Mouse (Mus musculus) adrenal gland, postnatal 36 days (tissue): ENCODE data around the gene Gclc. TPM values are rescaled to one million over a fixed set of nuclear protein-coding genes. Genes with fewer than 3 reads are reported as not detected.
A peak's percentile ranks its signal among the peaks of the same experiment; 100 is the strongest.
"Not testable (repeated sequence)": the region's sequence is repeated elsewhere in the genome, so short reads cannot be mapped to it uniquely, and the experiment has no call there.

Source experiments
- DNase-seq, 2 experiments: peaks; one replicate each; pipeline ENCODE4 v3.0.0; 2021; ENCODE audit warnings: mixed read lengths in 1 of 2
- total RNA-seq, 2 experiments: library from RNA; stranded (reverse); gene quantifications; 2 replicates each; pipeline ENCODE4 v1.2.3; 2021

The Gclc gene
- total RNA-seq, 2 experiments from 2014 or later: 40.9 to 47.2 TPM

- DNase-seq: no peak
Observed at GRCm38 (mm10) chr9:77744798-77745197, 9.5 kb upstream of the Gclc start.

GRCm38 (mm10) chr9:77746315-77746714 lies 8.0 kb upstream of the Gclc start:
- DNase-seq: no peak

- DNase-seq: not testable (repeated sequence)
Observed at GRCm38 (mm10) chr9:77748292-77748691, 6.0 kb upstream of the Gclc start.

GRCm38 (mm10) chr9:77750133-77751060 lies 3.9 kb upstream of the Gclc start:
- DNase-seq: peak; percentile 97 to 98

- no peak for DNase-seq
Observed at GRCm38 (mm10) chr9:77751091-77751521, 3.2 kb upstream of the Gclc start.

GRCm38 (mm10) chr9:77754728-77755402 lies 530 bp downstream of the Gclc start:
- peak; percentile 80 to 82 for DNase-seq

DNA sequence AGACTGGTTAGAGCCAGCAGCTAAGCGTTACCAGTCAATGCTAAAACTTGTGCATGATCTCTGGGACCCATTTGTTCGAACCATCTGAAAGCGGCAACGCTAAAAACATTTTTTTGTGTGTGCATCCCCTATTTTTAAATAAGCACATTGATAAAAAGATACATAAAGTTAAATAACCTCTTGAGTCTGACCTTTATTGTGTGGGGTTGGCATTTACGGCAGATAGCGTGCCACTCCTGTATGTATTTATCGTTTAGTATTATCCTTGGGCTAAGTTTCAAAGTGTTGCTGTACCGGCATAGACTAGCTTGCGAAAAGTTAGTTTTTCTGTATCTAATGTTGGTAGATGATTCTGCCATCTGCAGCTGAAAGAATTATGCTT lies 1.1 kb downstream of the Gclc start:
- DNase-seq: no peak

DNA sequence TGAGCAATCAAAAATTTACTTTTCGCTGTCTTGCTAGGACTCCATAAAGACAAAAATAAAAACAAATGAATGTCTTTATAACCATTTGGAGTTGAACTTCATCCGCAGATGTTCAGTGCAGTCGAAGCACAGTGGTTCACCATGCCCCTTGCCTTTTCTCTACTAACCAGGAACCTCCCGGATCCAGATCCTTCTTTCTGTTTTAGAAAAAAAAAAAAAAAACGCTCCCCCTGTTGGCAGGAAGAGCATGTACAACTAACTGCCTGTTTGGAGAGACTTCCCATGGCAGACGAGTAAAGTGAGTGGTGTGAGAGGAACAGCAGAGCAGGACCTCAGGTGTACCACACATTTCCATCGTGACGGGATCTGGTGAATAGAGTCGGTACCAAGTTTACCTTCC lies 1.7 kb downstream of the Gclc start:
- DNase-seq: peak in 1 of 2 experiments; percentile 5

DNA sequence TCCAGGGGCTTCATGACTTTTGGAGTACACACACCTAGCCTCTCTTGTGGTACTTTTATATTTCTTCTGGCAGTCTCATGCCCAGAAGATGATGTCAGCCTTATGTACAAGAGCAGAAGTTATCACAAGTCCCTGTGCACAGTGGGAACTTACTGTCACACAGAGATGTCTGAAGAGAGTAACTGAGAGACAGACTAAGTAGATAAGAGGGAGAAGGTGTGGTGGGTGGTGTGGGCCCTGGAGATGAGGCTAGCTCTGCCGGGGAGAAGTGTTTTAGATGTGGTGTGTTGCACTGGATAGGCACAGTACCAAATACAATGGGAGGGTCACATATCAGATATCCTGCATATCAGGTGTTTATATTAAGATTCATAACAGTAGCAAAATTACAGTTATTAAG lies 3.0 kb downstream of the Gclc start:
- no peak for DNase-seq

DNA sequence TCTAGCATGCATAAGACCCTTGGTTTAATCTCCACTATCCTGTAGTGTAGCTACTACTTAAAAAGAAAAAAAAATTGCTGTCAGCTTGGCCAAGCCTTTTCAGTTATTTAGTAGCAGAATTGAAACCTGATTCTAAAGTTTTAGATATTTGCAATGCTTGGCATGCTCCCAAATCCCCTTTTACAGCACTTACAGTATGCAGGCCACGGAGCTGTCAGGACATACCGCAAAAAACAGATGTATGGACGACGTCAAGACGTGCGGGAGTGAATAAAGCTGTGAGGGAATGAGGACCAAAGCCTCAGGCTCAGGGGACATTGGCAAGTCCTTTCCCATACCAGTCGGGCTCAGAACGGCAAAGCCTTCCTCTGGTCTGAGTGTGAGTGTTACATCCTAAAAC lies 4.1 kb downstream of the Gclc start:
- DNase-seq: no peak

- no peak for DNase-seq
Observed at GRCm38 (mm10) chr9:77759111-77759510, 4.8 kb downstream of the Gclc start.

DNA sequence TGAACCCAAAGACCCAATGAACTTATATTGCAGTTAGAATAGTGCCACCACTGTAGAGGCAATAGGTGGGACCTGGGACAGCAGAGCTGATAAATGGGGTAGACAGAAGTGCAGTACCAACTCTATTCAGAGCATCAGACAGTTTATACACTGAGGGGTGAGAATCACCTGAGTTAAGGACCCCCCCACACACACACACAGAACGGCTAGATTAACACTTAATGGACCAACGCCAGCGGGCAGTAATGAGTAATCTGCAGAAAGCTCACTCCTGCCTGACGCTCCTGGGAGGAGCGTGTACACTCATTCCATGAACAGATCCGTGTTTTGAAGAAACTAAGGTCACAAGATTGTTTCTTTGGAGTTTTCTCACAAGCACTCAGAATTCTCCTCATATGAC lies 5.4 kb downstream of the Gclc start:
- DNase-seq: peak; percentile 53 to 60

DNA sequence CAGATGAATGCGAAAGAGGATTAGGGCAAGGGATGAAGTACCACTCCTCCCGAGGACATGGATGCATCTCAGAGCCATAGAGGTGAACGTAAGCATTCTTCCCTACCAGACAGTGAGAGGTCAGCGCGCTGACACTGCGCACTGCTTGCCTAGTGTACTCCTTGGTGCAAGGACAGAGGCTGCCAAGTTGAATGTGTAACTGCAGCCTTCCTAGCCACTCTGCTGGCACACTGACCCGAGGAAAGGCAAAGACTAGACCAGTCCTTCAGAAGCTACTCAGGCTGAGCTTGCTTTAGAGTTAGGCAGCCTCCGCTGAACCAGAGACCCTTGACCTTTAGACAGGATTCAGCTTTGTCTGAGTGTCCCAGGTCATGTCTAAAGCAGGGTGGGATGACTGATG lies 11.9 kb downstream of the Gclc start:
- DNase-seq: no peak

DNA sequence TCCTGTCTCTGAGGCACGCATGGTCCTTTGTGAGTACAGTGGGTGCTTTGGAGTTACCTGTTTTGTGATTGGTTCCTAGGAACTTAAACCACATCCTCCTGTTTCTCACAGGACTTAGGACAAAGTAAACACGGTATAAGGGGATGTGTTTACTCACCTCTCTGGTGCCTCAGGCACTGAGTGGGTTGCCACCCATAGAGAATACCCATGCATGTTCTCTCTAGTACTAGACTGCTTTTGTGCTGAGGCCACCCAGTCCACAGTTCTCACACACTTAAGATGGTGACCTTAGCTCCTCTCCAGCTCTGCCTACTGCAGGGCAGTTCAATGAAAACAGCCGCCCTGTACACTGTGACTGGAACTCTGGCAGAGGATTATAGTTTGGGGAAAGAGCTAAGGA lies 12.4 kb downstream of the Gclc start:
- no peak for DNase-seq

DNA sequence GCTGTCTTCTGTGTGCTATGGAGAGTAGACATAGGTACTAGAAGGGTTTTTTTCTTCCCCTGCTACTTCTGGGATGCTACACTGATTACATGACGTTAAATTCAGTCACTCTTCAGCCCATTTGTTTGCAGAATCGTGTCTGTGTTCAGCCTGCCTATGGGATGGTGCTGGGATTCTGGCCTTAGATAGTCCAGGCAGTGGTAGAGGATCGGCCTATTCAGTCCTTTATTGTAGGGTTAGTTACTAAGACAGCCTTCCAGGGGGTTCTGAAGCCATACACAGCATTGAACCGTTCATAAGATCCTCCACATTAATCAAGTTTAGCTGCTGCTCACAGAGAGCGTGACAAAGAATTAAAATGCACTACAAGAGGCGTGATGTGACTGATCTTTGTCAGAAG lies 16.6 kb downstream of the Gclc start:
- DNase-seq: no peak

DNA sequence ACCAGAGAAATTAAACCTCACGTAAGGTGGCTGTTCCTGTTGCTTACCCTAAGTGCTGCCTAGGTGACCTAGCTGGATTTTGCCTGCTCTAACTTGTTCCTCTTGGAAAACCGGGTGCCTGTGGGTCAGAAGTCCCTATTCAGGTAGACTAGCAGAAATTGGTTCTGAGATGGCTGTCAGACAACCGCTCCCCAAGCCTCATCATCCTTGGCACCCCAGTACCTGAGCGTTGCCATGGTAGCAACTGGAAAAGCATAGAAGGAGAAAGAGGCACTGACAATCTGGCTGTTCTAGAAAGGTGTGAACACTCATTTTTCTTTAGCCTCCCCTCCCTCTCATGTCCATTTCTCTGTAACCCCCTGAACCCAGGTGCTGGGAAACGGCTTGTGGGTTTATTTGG lies 17.0 kb downstream of the Gclc start:
- DNase-seq: no peak

GRCm38 (mm10) chr9:77771765-77772383 lies 17.5 kb downstream of the Gclc start:
- DNase-seq: no peak

GRCm38 (mm10) chr9:77776720-77777515 lies 22.6 kb downstream of the Gclc start:
- DNase-seq: no peak

DNA sequence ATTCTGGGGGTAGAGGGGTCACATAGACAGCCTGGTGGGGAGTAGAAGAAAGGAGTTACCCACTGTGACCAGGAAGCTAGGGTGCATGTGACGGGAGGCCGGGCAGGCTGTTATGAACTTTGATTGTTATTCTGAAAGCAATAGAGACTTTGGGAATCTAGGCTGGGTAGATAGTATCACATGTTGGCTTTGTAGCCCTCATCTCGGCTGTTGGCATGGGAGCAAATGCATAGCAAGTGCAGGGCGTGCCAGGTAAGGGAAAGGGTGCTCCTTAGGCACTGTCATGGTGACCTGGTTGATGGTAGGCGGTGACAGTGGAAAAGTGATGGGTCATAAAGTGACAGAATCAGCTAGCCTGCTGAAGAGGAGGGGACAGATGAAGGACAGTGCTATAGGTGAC lies 23.3 kb downstream of the Gclc start:
- DNase-seq: no peak

- no peak for DNase-seq
Observed at GRCm38 (mm10) chr9:77779711-77780110, 25.4 kb downstream of the Gclc start.

DNA sequence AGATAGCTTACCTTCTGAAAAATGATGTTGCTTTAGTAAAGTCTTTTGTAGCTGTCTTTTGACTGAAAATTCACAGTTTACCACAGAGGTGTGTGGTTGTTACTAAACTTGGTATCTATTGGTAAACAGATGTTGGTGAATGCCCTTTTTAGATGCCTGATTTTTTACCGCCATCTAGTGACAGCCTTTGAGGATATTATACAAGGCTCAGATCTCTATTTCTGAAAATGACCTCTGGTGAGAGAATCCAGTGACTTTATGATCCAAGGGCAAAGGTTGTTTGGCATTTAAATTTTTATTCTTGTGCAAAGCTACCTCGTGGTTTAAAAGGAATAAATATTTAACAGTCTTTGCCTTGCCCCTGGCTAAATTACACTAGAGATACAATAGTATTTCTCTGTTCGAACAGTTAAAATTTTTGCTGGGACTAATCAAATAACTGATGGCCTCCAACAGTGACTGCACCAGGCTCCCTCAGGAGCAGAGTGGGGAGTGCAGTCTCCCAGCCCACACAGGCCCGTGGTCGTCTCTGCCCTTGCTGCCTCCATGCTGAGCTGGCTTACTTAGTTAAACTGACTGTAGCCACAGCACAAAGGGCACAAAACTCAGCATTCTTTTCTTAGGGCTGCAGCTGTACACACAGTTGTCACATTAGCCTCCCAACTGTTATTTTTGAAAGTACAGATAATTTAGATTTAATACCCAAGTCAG lies 27.3 kb downstream of the Gclc start:
- peak in 1 of 2 experiments; percentile 15 for DNase-seq
